Mouse (Mus musculus): ENCODE results near the gene Fam13c.

The Fam13c gene

GRCm38 (mm10) chr10:70598516-70599125 lies 158.3 kb downstream of the Fam13c start:
- no peak for DNase-seq (ENCODE audit: extremely low spot score, low read depth, low spot score)

GRCm38 (mm10) chr10:70599126-70599924 lies 159.0 kb downstream of the Fam13c start:
- DNase-seq (ENCODE audit: extremely low spot score, low read depth, low spot score): no peak

- no peak for DNase-seq (ENCODE audit: extremely low spot score, low read depth, low spot score)
Observed at GRCm38 (mm10) chr10:70599925-70600305, 159.6 kb downstream of the Fam13c start.
